Mouse (Mus musculus) forebrain, embryonic 12.5 days (tissue): ENCODE results near the gene Ppp1cb. TPM values are rescaled to one million over a fixed set of nuclear protein-coding genes. Genes with fewer than 3 reads are reported as not detected.

ENCODE experiments used
- ATAC-seq: fragments of 200-750 bp; cut with Nextera tagmentation; 2 replicates; pipeline ENCODE4 v1.8.0; 2017; ENCODE audit warnings: moderate TSS enrichment; ENCODE audit not compliant: low FRiP score
- H3K27ac ChIP-seq: fragments of 300-500 bp; sonication (generic); 2 replicates; pipeline ENCODE4 v1.5.1; 2016; ENCODE audit warnings: mild to moderate bottlenecking
- H3K27me3 ChIP-seq: fragments of 300-500 bp; sonication (generic); 2 replicates; pipeline ENCODE4 v1.6.1; 2016; ENCODE audit warnings: mild to moderate bottlenecking
- H3K36me3 ChIP-seq: fragments of 300-500 bp; sonication (generic); replicated peaks from 2 replicates; pipeline ENCODE4 v1.6.1; 2016; ENCODE audit warnings: mild to moderate bottlenecking
- H3K4me1 ChIP-seq: fragments of 300-500 bp; sonication (generic); 2 replicates; pipeline ENCODE4 v1.6.1; 2016
- H3K4me2 ChIP-seq: fragments of 300-500 bp; sonication (generic); 2 replicates; pipeline ENCODE4 v1.6.1; 2016; ENCODE audit warnings: mild to moderate bottlenecking, moderate library complexity
- H3K4me3 ChIP-seq: fragments of 300-500 bp; sonication (generic); replicated peaks from 2 replicates; pipeline ENCODE4 v1.5.1; 2016; ENCODE audit warnings: mild to moderate bottlenecking
- H3K9ac ChIP-seq: fragments of 300-500 bp; sonication (generic); 2 replicates; pipeline ENCODE4 v1.6.1; 2016; ENCODE audit warnings: mild to moderate bottlenecking
- H3K9me3 ChIP-seq: fragments of 300-500 bp; sonication (generic); 2 replicates; pipeline ENCODE4 v1.6.1; 2016
- WGBS: fragments of 180-500 bp; shearing (Covaris S2); methylation state at CpG from one replicate; pipeline ENCODE4 v1.1.7; 2016; 5-methylcytosine and 5-hydroxymethylcytosine counted together
- polyA plus RNA-seq: library from polyadenylated mRNA; unstranded; fragments of >200 nt; fragmentation: Nextera tagmentation; extraction: Ambion mirVana; gene quantifications from 2 replicates; pipeline ENCODE4 v1.2.1, GENCODE M21; 2016

The Ppp1cb gene
- polyA plus RNA-seq, 1 experiment from 2014 or later, result 226 TPM

DNA sequence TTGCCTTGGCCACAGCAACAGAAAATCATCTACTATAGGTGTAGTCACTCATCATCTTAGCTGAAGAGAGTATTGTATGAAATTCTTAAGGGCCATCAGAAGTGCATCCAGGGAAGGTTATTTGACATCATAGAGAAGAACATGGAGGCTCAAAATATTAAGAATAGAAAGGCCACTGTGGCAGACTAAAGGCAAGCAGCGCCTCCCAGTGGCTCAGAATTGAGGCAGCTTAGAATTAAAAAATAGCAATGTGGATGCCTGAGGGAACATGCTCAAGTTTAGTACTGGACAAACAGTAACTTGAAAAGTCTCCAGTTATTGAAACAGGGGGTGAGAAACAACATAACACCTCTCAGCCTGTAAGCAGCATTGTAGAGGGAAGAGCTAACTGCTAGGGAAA lies 61.7 kb downstream of the Ppp1cb start:
- no peak overlapping the region for H3K27ac ChIP-seq
- H3K4me3 ChIP-seq, result no peak overlapping the region
- no peaks in the 10 kb centered on the region for H3K4me1 ChIP-seq
- H3K4me2 ChIP-seq, result no peak overlapping the region
- no peaks in the 10 kb centered on the region for H3K9me3 ChIP-seq
- H3K9ac ChIP-seq, result no peak overlapping the region
- no peaks in the 10 kb centered on the region for H3K36me3 ChIP-seq
- WGBS, result 60% methylated on average over 1 of the region's 1 CpGs
- no peaks in the 10 kb centered on the region for H3K27me3 ChIP-seq
- no peak for ATAC-seq

GRCm38 (mm10) chr5:32549449-32549848 lies 90.8 kb downstream of the Ppp1cb start:
- Histone ChIP-seq H3K4me3 (no peak overlapping the region), H3K27ac (no peak overlapping the region), H3K36me3 (no peaks in the 10 kb centered on the region), H3K4me1 (no peaks in the 10 kb centered on the region), H3K4me2 (no peak overlapping the region), H3K27me3 (no peaks in the 10 kb centered on the region), H3K9ac (no peak overlapping the region), H3K9me3 (no peaks in the 10 kb centered on the region)
- whole genome bisulfite sequencing, result 80% methylated on average over 2 of the region's 2 CpGs
- no peak for ATAC-seq

GRCm38 (mm10) chr5:32564697-32565096 lies 106.1 kb downstream of the Ppp1cb start:
- Histone ChIP-seq H3K36me3 (no peaks in the 10 kb centered on the region), H3K27me3 (no peaks in the 10 kb centered on the region)
- ATAC-seq, result no peak

More at GRCm38 (mm10) chr5:32564697-32565096, 106.1 kb downstream of the Ppp1cb start:
- Histone ChIP-seq H3K9me3 (no peaks in the 10 kb centered on the region), H3K4me3 (no peak overlapping the region), H3K4me1 (no peaks in the 10 kb centered on the region), H3K4me2 (no peak overlapping the region), H3K9ac (no peak overlapping the region), H3K27ac (no peak overlapping the region)
- 76% methylated on average over 1 of the region's 1 CpGs for WGBS

Other genes starting within 250 kb of the Ppp1cb start
- gene Plb1, start 226.1 kb upstream of the Ppp1cb start, polyA plus RNA-seq, result 0.20 and 0.23 TPM in 2 replicates
- gene Yes1, start 152.3 kb downstream of the Ppp1cb start, polyA plus RNA-seq, result 32.6 and 34.2 TPM in 2 replicates